Mouse (Mus musculus) liver, postnatal 0 days (tissue): ENCODE measurements at regions not wholly inside any gene's neighbourhood (a gene's known extent, or its start where the extent isn't known, plus 50 kb on each side); places are given as distances from the start of the nearest gene placed in this dataset.

Experiments
- CTCF ChIP-seq: sonication (generic); IDR thresholded peaks from 2 replicates; pipeline ENCODE4 v1.5.1; 2016; ENCODE audit warnings: antibody characterized with exemption, low read depth
- EP300 ChIP-seq: IDR thresholded peaks from 2 replicates; pipeline ENCODE4 v1.6.1; 2016; ENCODE audit warnings: antibody characterized with exemption, low read depth, mild to moderate bottlenecking

GRCm38 (mm10) chr1:154147001-154147571 lies 53.9 kb upstream of the Zfp648 start:
- no peak for TF ChIP-seq CTCF
- TF ChIP-seq EP300: no peak
